Mouse (Mus musculus) bone marrow, adult 2 months (tissue): ENCODE measurements at regions not wholly inside any gene's neighbourhood (a gene's known extent, or its start where the extent isn't known, plus 50 kb on each side); places are given as distances from the start of the nearest gene placed in this dataset.

Source experiments
- CTCF ChIP-seq: fragments of 200-500 bp; IDR thresholded peaks from 2 replicates; pipeline ENCODE4 v1.5.1; 2011; ENCODE audit warnings: low read length, control low read depth; ENCODE audit not compliant: control insufficient read depth, insufficient read depth
- POLR2A ChIP-seq: fragments of 200-500 bp; IDR thresholded peaks from 2 replicates; pipeline ENCODE4 v1.6.1; 2011; ENCODE audit warnings: low read depth, mild to moderate bottlenecking, control low read depth, low read length, borderline replicate concordance; ENCODE audit not compliant: control insufficient read depth

DNA sequence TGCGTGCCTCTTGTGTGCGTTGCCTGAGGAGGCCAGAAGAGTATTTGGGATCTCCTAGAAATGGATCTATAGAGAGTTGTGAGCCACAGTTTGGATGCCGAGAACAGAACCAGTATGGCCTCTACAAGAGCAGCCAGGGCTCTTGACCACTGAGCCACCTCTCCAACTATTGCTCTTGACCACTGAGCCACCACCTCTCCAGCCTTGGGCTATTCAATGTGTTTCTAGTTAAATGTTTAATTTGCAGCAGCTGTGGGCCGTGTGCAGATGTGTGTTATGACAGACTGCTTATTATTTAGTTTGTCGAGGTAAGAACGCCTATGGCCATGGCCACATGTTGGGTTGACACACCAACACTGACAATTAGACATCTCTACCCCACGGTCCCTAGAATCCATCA, 452.9 kb upstream of the Cdh4 start:
- TF ChIP-seq CTCF (no peak), POLR2A (no peak)
